Mouse (Mus musculus) cerebellum, postnatal 4 days (tissue): ENCODE data around the gene Gdpd5.

ENCODE experiments used
- DNase-seq, 2 experiments: peaks; one replicate each; pipeline ENCODE4 v3.0.0; 2022; ENCODE audit warnings: low spot score in 2 of 2, mixed read lengths in 1 of 2

The Gdpd5 gene

GRCm38 (mm10) chr7:99404031-99404735 is 23.0 kb downstream of the Gdpd5 start:
- DNase-seq: no peak

GRCm38 (mm10) chr7:99405386-99406155 is 24.4 kb downstream of the Gdpd5 start:
- DNase-seq: no peak

GRCm38 (mm10) chr7:99407598-99407997 is 26.4 kb downstream of the Gdpd5 start:
- no peak for DNase-seq

- DNase-seq: no peak
Measured at GRCm38 (mm10) chr7:99409441-99410222, 28.4 kb downstream of the Gdpd5 start.

GRCm38 (mm10) chr7:99410315-99410714 is 29.1 kb downstream of the Gdpd5 start:
- DNase-seq: no peak

GRCm38 (mm10) chr7:99411047-99411779 is 30.0 kb downstream of the Gdpd5 start:
- no peak for DNase-seq

GRCm38 (mm10) chr7:99415045-99415444 is 33.8 kb downstream of the Gdpd5 start:
- DNase-seq: no peak

- DNase-seq: no peak
Measured at GRCm38 (mm10) chr7:99419311-99419710, 38.1 kb downstream of the Gdpd5 start.

- no peak for DNase-seq
Measured at GRCm38 (mm10) chr7:99421006-99421405, 39.8 kb downstream of the Gdpd5 start.

- no peak for DNase-seq
Measured at GRCm38 (mm10) chr7:99424538-99425155, 43.4 kb downstream of the Gdpd5 start.

GRCm38 (mm10) chr7:99425706-99426105 is 44.5 kb downstream of the Gdpd5 start:
- no peak for DNase-seq

GRCm38 (mm10) chr7:99427031-99427430 is 45.8 kb downstream of the Gdpd5 start:
- no peak for DNase-seq

- no peak for DNase-seq
Measured at GRCm38 (mm10) chr7:99427987-99428386, 46.8 kb downstream of the Gdpd5 start.

- DNase-seq: no peak
Measured at GRCm38 (mm10) chr7:99428836-99429235, 47.6 kb downstream of the Gdpd5 start.

GRCm38 (mm10) chr7:99429786-99430185 is 48.6 kb downstream of the Gdpd5 start:
- peak in 1 of 2 experiments; percentile 61 for DNase-seq

GRCm38 (mm10) chr7:99430246-99430645 is 49.0 kb downstream of the Gdpd5 start:
- DNase-seq: no peak

- no peak for DNase-seq
Measured at GRCm38 (mm10) chr7:99432248-99432647, 51.0 kb downstream of the Gdpd5 start.

GRCm38 (mm10) chr7:99432863-99433262 is 51.6 kb downstream of the Gdpd5 start:
- DNase-seq: no peak

- no peak for DNase-seq
Measured at GRCm38 (mm10) chr7:99434672-99435250, 53.5 kb downstream of the Gdpd5 start.

- no peak for DNase-seq
Measured at GRCm38 (mm10) chr7:99436530-99436929, 55.3 kb downstream of the Gdpd5 start.

- DNase-seq: no peak
Measured at GRCm38 (mm10) chr7:99438881-99439280, 57.7 kb downstream of the Gdpd5 start.
